Mouse (Mus musculus) heart, embryonic 11.5 days (tissue): ENCODE results near the gene Sgms1. TPM values are rescaled to one million over a fixed set of nuclear protein-coding genes. Genes with fewer than 3 reads are reported as not detected.

Experiments used
- ATAC-seq: fragments of 200-750 bp; cut with Nextera tagmentation; replicated peaks from 2 replicates; pipeline ENCODE4 v1.8.0; 2017; ENCODE audit warnings: moderate library complexity; ENCODE audit not compliant: insufficient number of reproducible peaks, low FRiP score, low TSS enrichment
- H3K27ac ChIP-seq: fragments of 300-500 bp; sonication (generic); 2 replicates; pipeline ENCODE4 v1.5.1; 2014; ENCODE audit warnings: mild to moderate bottlenecking, low read depth, low read length
- H3K27me3 ChIP-seq: fragments of 300-500 bp; sonication (generic); 2 replicates; pipeline ENCODE4 v1.6.1; 2014; ENCODE audit warnings: mild to moderate bottlenecking, low read length, mixed read lengths; ENCODE audit not compliant: control insufficient read depth, insufficient read depth
- H3K36me3 ChIP-seq: fragments of 300-500 bp; sonication (generic); 2 replicates; pipeline ENCODE4 v1.6.1; 2014; ENCODE audit warnings: mild to moderate bottlenecking, low read length, moderate library complexity, mixed read lengths; ENCODE audit not compliant: control insufficient read depth, insufficient read depth
- H3K4me1 ChIP-seq: fragments of 300-500 bp; sonication (generic); 2 replicates; pipeline ENCODE4 v1.6.1; 2014; ENCODE audit warnings: low read length; ENCODE audit not compliant: control insufficient read depth, insufficient read depth
- H3K4me2 ChIP-seq: fragments of 300-500 bp; sonication (generic); 2 replicates; pipeline ENCODE4 v1.6.1; 2014; ENCODE audit warnings: mild to moderate bottlenecking, moderate library complexity
- H3K4me3 ChIP-seq: fragments of 300-500 bp; sonication (generic); 2 replicates; pipeline ENCODE4 v1.5.1; 2014; ENCODE audit warnings: low read depth, low read length
- H3K9ac ChIP-seq: fragments of 300-500 bp; sonication (generic); 2 replicates; pipeline ENCODE4 v1.6.1; 2014; ENCODE audit warnings: mild to moderate bottlenecking, low read depth, low read length, moderate library complexity
- H3K9me3 ChIP-seq: fragments of 300-500 bp; sonication (generic); replicated peaks from 2 replicates; pipeline ENCODE4 v1.6.1; 2016; ENCODE audit warnings: low read length; ENCODE audit not compliant: control insufficient read depth
- WGBS: fragments of 180-500 bp; shearing (Covaris S2); extraction: QIAGEN DNeasy Blood & Tissue Kit; methylation state at CpG from one replicate; pipeline ENCODE4 v1.1.7; 2014; ENCODE audit not compliant: insufficient replicate concordance; 5-methylcytosine and 5-hydroxymethylcytosine counted together
- polyA plus RNA-seq: library from polyadenylated mRNA; unstranded; fragments of >200 nt; fragmentation: Nextera tagmentation; extraction: Ambion mirVana; gene quantifications from 2 replicates; pipeline ENCODE4 v1.2.1, GENCODE M21; 2014

Sgms1 gene
- polyA plus RNA-seq, 1 experiment from 2014 or later, result 36.8 TPM

DNA sequence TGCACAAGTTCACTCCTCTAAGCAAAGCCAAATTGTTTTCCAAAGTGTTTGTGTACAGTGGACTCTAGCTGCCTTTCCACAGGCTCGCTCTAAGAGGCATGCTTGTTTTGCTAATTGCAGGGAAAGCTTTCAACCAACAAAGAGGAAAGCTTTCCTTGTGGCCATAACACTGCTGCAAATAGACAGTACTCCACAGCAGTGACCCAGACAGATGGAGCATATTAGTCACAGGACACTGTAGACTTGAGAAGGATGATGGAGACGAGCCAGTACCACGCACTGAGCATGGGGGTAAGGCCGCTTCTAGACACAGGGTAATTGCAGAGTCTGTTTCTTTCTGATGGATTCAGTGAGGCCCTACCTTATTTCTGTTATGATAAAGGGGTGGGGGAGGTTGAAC is 33.3 kb downstream of the Sgms1 start:
- H3K27me3 ChIP-seq, result no peaks in the 10 kb centered on the region
- H3K9ac ChIP-seq, result no peak overlapping the region
- no peak overlapping the region for H3K27ac ChIP-seq
- H3K4me2 ChIP-seq, result no peak overlapping the region
- no peaks in the 10 kb centered on the region for H3K9me3 ChIP-seq
- no peaks in the 10 kb centered on the region for H3K36me3 ChIP-seq
- no peak for ATAC-seq
- no peak overlapping the region for H3K4me3 ChIP-seq
- WGBS, result 63% methylated on average over 4 of the region's 4 CpGs
- peaks cover 5% of the 10 kb centered on the region for H3K4me1 ChIP-seq

GRCm38 (mm10) chr19:32353447-32353846 is 36.1 kb downstream of the Sgms1 start:
- Histone ChIP-seq H3K36me3 (no peaks in the 10 kb centered on the region), H3K27me3 (no peaks in the 10 kb centered on the region), H3K9ac (no peak overlapping the region), H3K4me3 (no peak overlapping the region), H3K4me1 (peaks cover 18% of the 10 kb centered on the region), H3K27ac (no peak overlapping the region), H3K4me2 (no peak overlapping the region), H3K9me3 (no peaks in the 10 kb centered on the region)
- no peak for ATAC-seq
- WGBS, result 90% methylated on average over 9 of the region's 9 CpGs

- Histone ChIP-seq H3K36me3 (no peaks in the 10 kb centered on the region), H3K4me1 (peaks cover 60% of the 10 kb centered on the region), H3K27me3 (no peaks in the 10 kb centered on the region), H3K27ac (peak overlapping the region; percentile 77), H3K9ac (no peak overlapping the region), H3K4me2 (no peak overlapping the region), H3K9me3 (no peaks in the 10 kb centered on the region), H3K4me3 (no peak overlapping the region)
- 31% methylated on average over 7 of the region's 7 CpGs for WGBS
- peak; percentile 61 for ATAC-seq
Observed at GRCm38 (mm10) chr19:32348955-32349654, 40.4 kb downstream of the Sgms1 start.

GRCm38 (mm10) chr19:32347491-32347890 is 42.0 kb downstream of the Sgms1 start:
- WGBS, result 78% methylated on average over 5 of the region's 5 CpGs
- Histone ChIP-seq H3K4me2 (no peak overlapping the region), H3K36me3 (no peaks in the 10 kb centered on the region), H3K27ac (peak overlapping the region; percentile 3), H3K9ac (no peak overlapping the region), H3K9me3 (no peaks in the 10 kb centered on the region), H3K27me3 (no peaks in the 10 kb centered on the region), H3K4me3 (no peak overlapping the region), H3K4me1 (peaks cover 73% of the 10 kb centered on the region)
- no peak for ATAC-seq

DNA sequence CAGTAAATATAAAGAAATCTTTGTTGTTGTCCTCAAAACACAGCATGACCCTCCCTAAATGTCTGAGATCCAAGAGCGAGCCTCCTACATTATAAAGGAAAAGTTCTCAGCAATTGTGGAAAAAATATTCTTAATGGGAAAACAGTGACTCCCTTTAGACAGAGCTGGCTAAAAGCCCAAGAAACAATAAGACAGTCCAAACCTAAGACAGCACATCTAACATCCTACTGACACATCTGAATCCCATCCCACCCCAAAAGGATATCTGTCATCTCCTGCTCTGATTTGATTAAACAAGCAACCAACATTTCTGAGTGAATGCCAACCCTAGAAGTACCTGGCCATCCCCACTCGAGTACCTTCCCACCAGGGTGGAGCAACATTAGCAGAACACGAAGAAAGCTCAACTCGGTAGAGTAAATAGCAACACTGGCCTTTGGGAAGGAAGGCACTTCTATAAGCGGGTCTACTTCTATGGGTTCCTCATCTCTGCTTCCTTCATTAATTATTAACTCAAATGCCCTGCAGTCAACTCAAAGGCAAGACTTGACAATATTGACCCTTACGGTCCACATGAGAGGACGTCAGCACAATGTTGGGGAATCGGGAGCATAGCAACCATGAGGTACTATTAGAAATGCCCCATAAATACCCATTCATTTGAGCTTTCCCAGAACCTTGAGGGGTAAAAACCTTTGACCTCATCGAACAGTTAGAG is 42.7 kb downstream of the Sgms1 start:
- H3K36me3 ChIP-seq, result no peaks in the 10 kb centered on the region
- H3K9me3 ChIP-seq, result no peaks in the 10 kb centered on the region
- ATAC-seq, result no peak
- H3K4me3 ChIP-seq, result no peak overlapping the region
- no peaks in the 10 kb centered on the region for H3K27me3 ChIP-seq
- peak overlapping the region; percentile 2; the same call in 1 of the 2 replicates for H3K4me2 ChIP-seq
- WGBS, result 80% methylated on average over 9 of the region's 9 CpGs
- peaks cover 80% of the 10 kb centered on the region for H3K4me1 ChIP-seq
- H3K9ac ChIP-seq, result 0 out of 2 replicates have a peak overlapping the region, but pooled peaks have one; percentile 49
- H3K27ac ChIP-seq, result peak overlapping the region; percentile 91

DNA sequence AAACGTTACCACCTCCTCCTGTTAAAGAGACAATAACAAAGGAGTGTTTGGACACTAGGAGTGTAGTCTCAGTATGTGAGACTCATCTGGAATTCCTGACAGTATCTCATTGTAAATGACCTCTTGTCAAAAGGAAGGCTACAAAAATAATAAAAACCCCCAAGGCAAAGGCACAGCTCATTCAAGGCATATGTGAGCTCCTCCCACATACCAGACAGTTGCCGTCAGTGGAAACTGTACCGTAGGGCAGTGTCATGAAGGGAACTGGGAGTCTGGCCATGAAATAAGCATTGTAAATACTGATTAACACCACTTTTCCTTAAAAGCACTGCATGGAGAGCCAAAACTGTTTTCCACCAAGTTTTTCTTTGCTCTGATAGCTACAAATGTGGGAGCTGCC is 43.3 kb downstream of the Sgms1 start:
- H3K4me2 ChIP-seq, result peak overlapping the region; percentile 2; the same call in 1 of the 2 replicates
- no peaks in the 10 kb centered on the region for H3K27me3 ChIP-seq
- H3K9me3 ChIP-seq, result no peaks in the 10 kb centered on the region
- peaks cover 85% of the 10 kb centered on the region for H3K4me1 ChIP-seq
- no peak overlapping the region for H3K4me3 ChIP-seq
- 0 out of 2 replicates have a peak overlapping the region, but pooled peaks have one; percentile 49 for H3K9ac ChIP-seq
- 17% methylated on average over 3 of the region's 3 CpGs for WGBS
- no peaks in the 10 kb centered on the region for H3K36me3 ChIP-seq
- peak overlapping the region; percentile 91 for H3K27ac ChIP-seq
- ATAC-seq, result peak; percentile 67; the same call in 1 of the 2 replicates

GRCm38 (mm10) chr19:32345181-32345745 is 44.3 kb downstream of the Sgms1 start:
- no peaks in the 10 kb centered on the region for H3K36me3 ChIP-seq
- H3K4me3 ChIP-seq, result no peak overlapping the region
- H3K4me1 ChIP-seq, result peaks cover 89% of the 10 kb centered on the region
- peak overlapping the region; percentile 91 for H3K27ac ChIP-seq
- no peak for ATAC-seq
- H3K9ac ChIP-seq, result no peak overlapping the region
- H3K9me3 ChIP-seq, result no peaks in the 10 kb centered on the region
- no peak overlapping the region for H3K4me2 ChIP-seq
- no peaks in the 10 kb centered on the region for H3K27me3 ChIP-seq
- WGBS, result 60% methylated on average over 6 of the region's 6 CpGs

GRCm38 (mm10) chr19:32344738-32345121 is 44.8 kb downstream of the Sgms1 start:
- WGBS, result 21% methylated on average over 4 of the region's 4 CpGs
- no peak overlapping the region for H3K4me3 ChIP-seq
- ATAC-seq, result 0 out of 2 replicates have a peak, but pooled peaks have one; percentile 57
- H3K36me3 ChIP-seq, result no peaks in the 10 kb centered on the region
- H3K27me3 ChIP-seq, result no peaks in the 10 kb centered on the region
- no peaks in the 10 kb centered on the region for H3K9me3 ChIP-seq
- no peak overlapping the region for H3K9ac ChIP-seq
- peak overlapping the region; percentile 63 for H3K4me2 ChIP-seq
- peaks cover 91% of the 10 kb centered on the region for H3K4me1 ChIP-seq
- peak overlapping the region; percentile 64; the same call in 1 of the 2 replicates for H3K27ac ChIP-seq
